Mouse (Mus musculus): ENCODE measurements around the gene Gabpb1. TPM values are rescaled to one million over a fixed set of nuclear protein-coding genes. Genes with fewer than 3 reads are reported as not detected.
A peak's percentile ranks its signal among the peaks of the same experiment; 100 is the strongest.
"Not testable (repeated sequence)": the region's sequence is repeated elsewhere in the genome, so short reads cannot be mapped to it uniquely, and the experiment has no call there.

The Gabpb1 gene
- polyA plus RNA-seq, 1 experiment from 2014 or later, result 19.0 TPM

DNA sequence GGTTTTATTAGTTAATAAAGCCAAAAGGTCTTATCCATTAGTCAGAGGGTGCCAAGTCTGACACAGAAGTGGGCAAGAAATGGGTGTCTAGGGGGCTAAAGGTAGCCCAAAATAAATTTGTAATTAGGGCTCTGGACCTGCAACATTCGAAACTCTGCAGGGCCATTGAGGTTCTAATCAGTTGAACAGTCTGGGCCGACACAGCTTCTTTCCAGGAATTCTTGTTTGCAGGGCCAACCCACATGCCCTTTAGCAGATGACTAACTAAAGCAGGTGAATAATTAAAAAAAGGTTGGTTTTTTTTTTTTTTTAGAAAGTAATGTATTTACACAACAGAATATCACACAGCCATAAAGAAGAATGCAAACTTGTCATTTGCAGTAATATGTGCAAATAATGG, 53.7 kb downstream of the Gabpb1 start:
- H3K27me3 ChIP-seq (ENCODE audit: control insufficient read depth, insufficient read depth, low read depth, low read length), result no peaks in the 10 kb centered on the region
- ATAC-seq (ENCODE audit: low read depth), result no peak
- H3K27ac ChIP-seq (ENCODE audit: low read length), result no peak overlapping the region
- no peak overlapping the region for H3K4me2 ChIP-seq (ENCODE audit: low read depth, low read length)
- H3K36me3 ChIP-seq (ENCODE audit: control insufficient read depth, insufficient read depth), result no peaks in the 10 kb centered on the region
- H3K4me1 ChIP-seq (ENCODE audit: control insufficient read depth, low read depth, low read length), result no peaks in the 10 kb centered on the region
- WGBS (ENCODE audit: insufficient replicate concordance), result 45% methylated on average over 2 of the region's 2 CpGs
- no peak overlapping the region for H3K4me3 ChIP-seq (ENCODE audit: low read depth, low read length)
- H3K9me3 ChIP-seq (replicated peaks; ENCODE audit: control insufficient read depth, low read length), result no peaks in the 10 kb centered on the region
- H3K9ac ChIP-seq (ENCODE audit: low read depth, low read length), result no peak overlapping the region

DNA sequence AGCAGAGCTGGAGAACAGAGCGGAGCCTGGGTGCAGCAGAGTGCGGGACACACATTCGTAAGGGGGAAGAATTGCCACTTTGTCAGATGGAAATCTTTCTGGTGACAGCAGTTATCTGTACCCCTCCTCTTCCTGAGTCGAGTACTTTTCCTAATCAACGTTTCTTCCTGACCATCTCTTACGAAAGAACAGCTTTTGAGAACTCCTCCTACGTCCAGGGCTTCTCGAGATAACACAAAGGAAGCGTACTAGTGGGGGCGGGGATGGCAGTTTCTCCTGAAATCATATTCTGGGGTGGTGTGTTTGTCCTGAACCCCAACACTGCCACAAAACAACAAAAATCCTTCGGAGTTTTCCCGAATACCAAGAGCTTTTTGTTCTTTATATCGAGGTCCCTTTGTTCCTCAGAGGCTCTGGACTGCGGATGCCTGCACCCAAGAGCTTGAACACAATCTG, 56.9 kb downstream of the Gabpb1 start, which contains the start of gene Hdc:
TSS of gene Hdc (minus strand) at position 51 of the 456 bp plus-strand sequence.
- H3K27ac ChIP-seq (ENCODE audit: low read length), result no peak within 1 kb of the TSS
- H3K9me3 ChIP-seq (replicated peaks; ENCODE audit: control insufficient read depth, low read length), result no peaks in the 10 kb centered on the region
- no peaks in the 10 kb centered on the region for H3K27me3 ChIP-seq (ENCODE audit: control insufficient read depth, insufficient read depth, low read depth, low read length)
- 27% methylated on average over 14 of the region's 14 CpGs for WGBS (ENCODE audit: insufficient replicate concordance)
- no peak within 1 kb of the TSS for H3K4me3 ChIP-seq (ENCODE audit: low read depth, low read length)
- no peak within 1 kb of the TSS; the same call in 1 of the 2 replicates for H3K4me2 ChIP-seq (ENCODE audit: low read depth, low read length)
- no peaks in the 10 kb centered on the region for H3K4me1 ChIP-seq (ENCODE audit: control insufficient read depth, low read depth, low read length)
- no peak within 1 kb of the TSS for H3K9ac ChIP-seq (ENCODE audit: low read depth, low read length)
- ATAC-seq (ENCODE audit: low read depth), result peak; percentile 43; the same call in 1 of the 2 replicates
- H3K36me3 ChIP-seq (ENCODE audit: control insufficient read depth, insufficient read depth), result no peaks in the 10 kb centered on the region

DNA sequence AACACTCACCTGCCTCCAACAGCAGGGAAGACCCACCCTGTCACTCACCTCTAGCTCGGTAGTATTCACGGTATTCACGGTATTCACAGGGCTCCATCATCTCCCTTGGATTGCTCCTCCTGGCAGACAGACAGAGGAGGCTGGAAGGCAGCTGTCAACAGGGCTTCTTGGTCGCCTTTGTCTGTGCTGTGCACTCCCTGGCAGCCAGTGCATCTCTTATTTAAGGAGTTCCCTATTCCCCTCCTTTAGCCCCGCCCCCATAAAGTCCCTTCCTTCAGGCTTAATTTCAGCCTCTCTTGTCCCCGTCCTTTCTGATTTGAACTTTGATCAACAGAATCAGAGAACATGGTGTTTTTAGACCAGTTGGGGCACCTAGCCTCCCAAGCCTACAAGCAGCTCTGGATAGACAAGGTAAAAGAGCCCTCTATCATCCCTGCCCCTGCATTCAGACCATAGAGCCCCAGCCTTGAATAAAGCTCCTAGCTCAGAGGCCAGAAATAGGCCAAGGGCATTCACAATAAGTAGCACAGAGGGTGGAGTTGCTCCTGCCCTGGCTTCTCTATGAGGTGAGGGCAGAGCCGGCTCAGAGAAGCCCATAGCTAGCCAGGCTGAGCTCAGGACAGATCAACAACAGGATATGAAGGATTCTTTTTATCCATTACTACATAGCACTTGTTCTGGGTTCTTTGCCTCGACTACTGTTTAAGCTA, 57.5 kb downstream of the Gabpb1 start:
- Histone ChIP-seq H3K4me3 (ENCODE audit: low read depth, low read length) (no peak overlapping the region), H3K27ac (ENCODE audit: low read length) (no peak overlapping the region), H3K9me3 (replicated peaks; ENCODE audit: control insufficient read depth, low read length) (no peaks in the 10 kb centered on the region), H3K4me2 (ENCODE audit: low read depth, low read length) (no peak overlapping the region; the same call in 1 of the 2 replicates), H3K27me3 (ENCODE audit: control insufficient read depth, insufficient read depth, low read depth, low read length) (no peaks in the 10 kb centered on the region), H3K36me3 (ENCODE audit: control insufficient read depth, insufficient read depth) (no peaks in the 10 kb centered on the region), H3K9ac (ENCODE audit: low read depth, low read length) (no peak overlapping the region), H3K4me1 (ENCODE audit: control insufficient read depth, low read depth, low read length) (no peaks in the 10 kb centered on the region)
- ATAC-seq (ENCODE audit: low read depth), result no peak
- 16% methylated on average over 8 of the region's 8 CpGs for WGBS (ENCODE audit: insufficient replicate concordance)

DNA sequence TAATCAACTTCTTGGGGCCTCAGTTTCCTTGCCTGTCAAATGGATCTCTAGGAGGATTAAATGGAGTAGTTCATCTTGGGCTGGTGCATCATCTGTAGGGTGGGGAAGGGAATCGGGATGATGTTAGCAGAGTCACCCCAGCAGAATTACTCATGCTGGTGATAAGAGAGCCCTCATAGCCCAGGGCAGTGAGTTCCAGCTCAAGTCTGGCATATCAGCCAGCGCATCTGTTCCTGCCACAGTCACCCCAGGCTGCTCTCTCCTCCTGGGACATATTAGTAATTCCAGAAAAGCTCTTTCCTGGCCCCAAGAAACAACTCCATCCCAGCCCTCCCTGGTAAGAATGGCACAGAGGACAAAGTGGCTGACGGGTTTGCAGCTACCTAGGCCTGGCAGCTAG, 60.8 kb downstream of the Gabpb1 start:
- no peaks in the 10 kb centered on the region for H3K27me3 ChIP-seq (ENCODE audit: control insufficient read depth, insufficient read depth, low read depth, low read length)
- WGBS (ENCODE audit: insufficient replicate concordance), result 69% methylated on average over 3 of the region's 3 CpGs
- no peak overlapping the region for H3K4me2 ChIP-seq (ENCODE audit: low read depth, low read length)
- H3K27ac ChIP-seq (ENCODE audit: low read length), result no peak overlapping the region
- ATAC-seq (ENCODE audit: low read depth), result no peak
- H3K9ac ChIP-seq (ENCODE audit: low read depth, low read length), result no peak overlapping the region
- H3K4me3 ChIP-seq (ENCODE audit: low read depth, low read length), result no peak overlapping the region
- H3K9me3 ChIP-seq (replicated peaks; ENCODE audit: control insufficient read depth, low read length), result no peaks in the 10 kb centered on the region
- no peaks in the 10 kb centered on the region for H3K36me3 ChIP-seq (ENCODE audit: control insufficient read depth, insufficient read depth)
- H3K4me1 ChIP-seq (ENCODE audit: control insufficient read depth, low read depth, low read length), result no peaks in the 10 kb centered on the region

DNA sequence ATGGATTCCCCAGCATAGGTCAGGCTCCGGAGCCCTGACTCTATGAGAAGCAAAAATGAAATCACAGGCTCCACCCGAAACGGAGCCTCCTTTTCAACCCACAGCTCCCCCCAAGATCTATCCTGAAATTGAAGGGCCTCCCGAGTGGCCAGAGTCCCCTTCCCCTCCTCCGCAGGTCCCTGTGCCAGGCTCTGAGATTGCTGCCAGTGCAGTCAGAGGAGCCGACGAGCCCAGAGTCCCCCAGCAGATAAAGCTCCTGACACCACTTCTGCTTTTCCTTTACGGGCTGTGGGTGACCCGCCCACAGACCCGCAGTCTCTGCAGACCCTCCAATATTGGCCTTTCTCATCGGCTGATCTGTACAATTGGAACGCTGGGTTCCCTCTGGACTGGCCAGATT, 66.5 kb downstream of the Gabpb1 start:
- H3K4me3 ChIP-seq (ENCODE audit: low read depth, low read length), result not testable (repeated sequence)

DNA sequence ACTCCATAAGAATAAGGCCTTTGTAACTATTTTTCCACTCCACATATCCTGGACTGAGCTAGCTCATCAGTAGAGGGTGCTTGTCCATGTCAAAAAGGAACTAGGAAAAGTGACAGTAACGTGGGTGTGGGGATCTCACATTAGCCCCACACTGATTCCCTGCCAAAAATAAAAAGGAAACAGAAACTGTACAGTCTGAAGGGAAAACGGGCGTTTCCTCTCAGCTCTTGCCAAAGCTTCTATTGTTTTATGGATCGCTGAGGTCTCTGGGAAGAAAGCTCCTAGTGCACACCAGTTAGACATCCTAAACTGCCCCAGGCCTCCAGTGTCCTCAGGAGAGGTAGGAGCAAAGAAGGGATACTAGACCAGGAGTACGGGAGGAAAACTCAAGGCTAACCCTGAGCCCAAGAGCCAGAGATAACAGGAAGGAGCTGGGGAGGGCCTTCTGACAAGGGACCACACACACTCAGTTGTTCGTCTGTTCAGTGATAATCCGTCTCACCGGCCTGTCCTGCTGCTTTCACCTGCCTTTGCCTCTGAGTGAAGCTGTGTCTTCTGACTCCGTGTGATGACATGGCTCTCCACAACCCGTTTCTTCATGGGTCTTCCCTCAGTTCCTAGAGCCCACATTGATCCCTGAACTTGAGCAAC, 68.5 kb downstream of the Gabpb1 start:
- no peaks in the 10 kb centered on the region for H3K9me3 ChIP-seq (replicated peaks; ENCODE audit: control insufficient read depth, low read length)
- H3K27me3 ChIP-seq (ENCODE audit: control insufficient read depth, insufficient read depth, low read depth, low read length), result no peaks in the 10 kb centered on the region
- no peak overlapping the region for H3K4me3 ChIP-seq (ENCODE audit: low read depth, low read length)
- WGBS (ENCODE audit: insufficient replicate concordance), result 30% methylated on average over 10 of the region's 10 CpGs
- H3K9ac ChIP-seq (ENCODE audit: low read depth, low read length), result no peak overlapping the region
- no peak overlapping the region for H3K27ac ChIP-seq (ENCODE audit: low read length)
- no peaks in the 10 kb centered on the region for H3K36me3 ChIP-seq (ENCODE audit: control insufficient read depth, insufficient read depth)
- no peak overlapping the region for H3K4me2 ChIP-seq (ENCODE audit: low read depth, low read length)
- no peaks in the 10 kb centered on the region for H3K4me1 ChIP-seq (ENCODE audit: control insufficient read depth, low read depth, low read length)
- ATAC-seq (ENCODE audit: low read depth), result no peak

More for the DNA sequence above, 66.5 kb downstream of the Gabpb1 start:
- H3K9me3 ChIP-seq (replicated peaks; ENCODE audit: control insufficient read depth, low read length); H3K27me3 ChIP-seq (ENCODE audit: control insufficient read depth, insufficient read depth, low read depth, low read length); H3K4me2 ChIP-seq (ENCODE audit: low read depth, low read length); H3K9ac ChIP-seq (ENCODE audit: low read depth, low read length); H3K4me1 ChIP-seq (ENCODE audit: control insufficient read depth, low read depth, low read length); H3K27ac ChIP-seq (ENCODE audit: low read length); ATAC-seq (ENCODE audit: low read depth); H3K36me3 ChIP-seq (ENCODE audit: control insufficient read depth, insufficient read depth): not testable (repeated sequence)
- WGBS (ENCODE audit: insufficient replicate concordance), result 20% methylated on average over 12 of the region's 12 CpGs

DNA sequence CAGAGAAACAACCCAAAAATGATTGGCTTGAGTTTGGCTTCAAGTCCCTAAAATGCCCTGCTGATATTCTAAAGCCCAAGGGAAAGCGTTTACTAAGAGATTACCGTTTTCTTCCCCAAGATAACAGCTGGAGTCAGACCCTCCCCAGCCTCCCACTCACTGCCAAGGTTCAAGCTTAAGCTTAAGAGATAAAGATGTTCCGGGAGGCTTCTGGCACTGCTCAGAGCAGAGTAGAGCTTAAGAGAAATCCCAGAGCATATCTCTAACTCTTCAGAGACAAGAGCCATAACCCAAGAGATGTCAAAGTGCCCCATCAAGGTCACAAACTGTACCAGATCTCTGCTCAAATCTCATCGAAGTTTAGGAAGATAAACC, 69.5 kb downstream of the Gabpb1 start:
- Histone ChIP-seq H3K27ac (ENCODE audit: low read length) (no peak overlapping the region), H3K27me3 (ENCODE audit: control insufficient read depth, insufficient read depth, low read depth, low read length) (no peaks in the 10 kb centered on the region), H3K9ac (ENCODE audit: low read depth, low read length) (no peak overlapping the region), H3K4me3 (ENCODE audit: low read depth, low read length) (no peak overlapping the region), H3K9me3 (replicated peaks; ENCODE audit: control insufficient read depth, low read length) (no peaks in the 10 kb centered on the region), H3K4me1 (ENCODE audit: control insufficient read depth, low read depth, low read length) (no peaks in the 10 kb centered on the region), H3K36me3 (ENCODE audit: control insufficient read depth, insufficient read depth) (no peaks in the 10 kb centered on the region), H3K4me2 (ENCODE audit: low read depth, low read length) (no peak overlapping the region)
- 20% methylated on average over 4 of the region's 4 CpGs for WGBS (ENCODE audit: insufficient replicate concordance)
- ATAC-seq (ENCODE audit: low read depth), result no peak

DNA sequence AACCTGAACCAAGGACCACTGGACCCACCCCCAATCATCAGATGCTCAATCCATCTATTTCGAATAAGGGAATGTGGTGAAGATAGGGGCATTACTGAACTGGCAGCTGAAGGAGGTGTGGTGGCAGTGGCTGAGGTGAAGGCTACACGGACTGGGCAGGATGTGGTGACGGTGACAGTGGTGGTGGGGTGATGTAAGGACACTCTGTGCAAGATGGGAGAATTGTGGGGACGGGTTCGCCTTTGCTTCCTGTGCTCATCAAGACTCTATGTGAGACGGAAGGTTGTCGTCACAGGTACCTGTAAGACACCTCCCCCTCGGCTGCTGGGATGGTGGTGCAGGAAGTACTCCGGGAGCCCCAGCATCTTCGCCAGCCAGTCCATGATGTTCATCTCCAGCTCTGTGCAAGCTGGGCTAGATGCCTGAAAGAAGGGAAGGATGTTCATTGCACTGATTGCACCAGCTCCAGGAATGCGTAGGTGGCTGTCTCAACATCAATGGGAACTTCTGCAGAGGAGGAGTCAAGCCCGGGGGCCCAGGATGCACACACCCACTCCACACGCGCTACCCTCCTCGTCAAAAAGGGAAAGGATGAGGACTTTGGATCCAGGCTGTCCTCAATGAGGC, 70.0 kb downstream of the Gabpb1 start:
- 56% methylated on average over 15 of the region's 15 CpGs for WGBS (ENCODE audit: insufficient replicate concordance)
- H3K4me3 ChIP-seq (ENCODE audit: low read depth, low read length), result no peak overlapping the region

More for the DNA sequence above, 70.0 kb downstream of the Gabpb1 start:
- Histone ChIP-seq H3K4me2 (ENCODE audit: low read depth, low read length) (no peak overlapping the region), H3K4me1 (ENCODE audit: control insufficient read depth, low read depth, low read length) (no peaks in the 10 kb centered on the region), H3K27me3 (ENCODE audit: control insufficient read depth, insufficient read depth, low read depth, low read length) (no peaks in the 10 kb centered on the region), H3K27ac (ENCODE audit: low read length) (no peak overlapping the region), H3K36me3 (ENCODE audit: control insufficient read depth, insufficient read depth) (no peaks in the 10 kb centered on the region), H3K9ac (ENCODE audit: low read depth, low read length) (no peak overlapping the region), H3K9me3 (replicated peaks; ENCODE audit: control insufficient read depth, low read length) (no peaks in the 10 kb centered on the region)
- ATAC-seq (ENCODE audit: low read depth), result no peak

All from liver, embryonic 16.5 days (tissue).